Mouse (Mus musculus) kidney, postnatal 0 days (tissue): ENCODE results near the gene Eepd1. TPM values are rescaled to one million over a fixed set of nuclear protein-coding genes. Genes with fewer than 3 reads are reported as not detected.

Experiments
- ATAC-seq: fragments of 200-750 bp; cut with Nextera tagmentation; replicated peaks from 2 replicates; pipeline ENCODE4 v1.8.0; 2017; ENCODE audit warnings: low read depth, moderate number of reproducible peaks, moderate TSS enrichment, moderate library complexity; ENCODE audit not compliant: low FRiP score
- DNase-seq: peaks from one replicate; pipeline ENCODE4 v3.0.0-alpha.2; 2016; ENCODE audit warnings: low spot score
- H3K27ac ChIP-seq: fragments of 300-500 bp; sonication (generic); 2 replicates; pipeline ENCODE4 v1.5.1; 2014; ENCODE audit warnings: mild to moderate bottlenecking
- H3K27me3 ChIP-seq: fragments of 300-500 bp; sonication (generic); 2 replicates; pipeline ENCODE4 v1.6.1; 2014; ENCODE audit warnings: low read length, mixed read lengths; ENCODE audit not compliant: insufficient read depth
- H3K36me3 ChIP-seq: fragments of 300-500 bp; sonication (generic); 2 replicates; pipeline ENCODE4 v1.6.1; 2014; ENCODE audit warnings: low read length, mixed read lengths; ENCODE audit not compliant: insufficient read depth
- H3K4me1 ChIP-seq: fragments of 300-500 bp; sonication (generic); replicated peaks from 2 replicates; pipeline ENCODE4 v1.6.1; 2014; ENCODE audit warnings: antibody characterized with exemption, low read length, mixed read lengths; ENCODE audit not compliant: insufficient read depth
- H3K4me2 ChIP-seq: fragments of 300-500 bp; sonication (generic); 2 replicates; pipeline ENCODE4 v1.6.1; 2014; ENCODE audit warnings: mild to moderate bottlenecking, low read length, moderate library complexity, mixed read lengths
- H3K4me3 ChIP-seq: fragments of 300-500 bp; sonication (generic); replicated peaks from 2 replicates; pipeline ENCODE4 v1.5.1; 2014; ENCODE audit warnings: low read depth, low read length
- H3K9ac ChIP-seq: fragments of 300-500 bp; sonication (generic); 2 replicates; pipeline ENCODE4 v1.6.1; 2014; ENCODE audit warnings: low read depth, low read length
- H3K9me3 ChIP-seq: fragments of 300-500 bp; sonication (generic); replicated peaks from 2 replicates; pipeline ENCODE4 v1.6.1; 2016; ENCODE audit warnings: low read length, inconsistent platforms, mixed read lengths
- CTCF ChIP-seq: IDR thresholded peaks from 2 replicates; pipeline ENCODE4 v1.5.1; 2016; ENCODE audit warnings: antibody characterized with exemption, low read depth, mild to moderate bottlenecking, moderate library complexity
- WGBS: fragments of 180-500 bp; shearing (Covaris S2); extraction: QIAGEN DNeasy Blood & Tissue Kit; methylation state at CpG from one replicate; pipeline ENCODE4 v1.1.7; 2014; 5-methylcytosine and 5-hydroxymethylcytosine counted together
- polyA plus RNA-seq: library from polyadenylated mRNA; unstranded; fragments of >200 nt; fragmentation: Nextera tagmentation; extraction: Ambion mirVana; gene quantifications from 2 replicates; pipeline ENCODE4 v1.2.1, GENCODE M21; 2015

The Eepd1 gene
- polyA plus RNA-seq, 1 experiment from 2014 or later = 5.4 TPM

DNA sequence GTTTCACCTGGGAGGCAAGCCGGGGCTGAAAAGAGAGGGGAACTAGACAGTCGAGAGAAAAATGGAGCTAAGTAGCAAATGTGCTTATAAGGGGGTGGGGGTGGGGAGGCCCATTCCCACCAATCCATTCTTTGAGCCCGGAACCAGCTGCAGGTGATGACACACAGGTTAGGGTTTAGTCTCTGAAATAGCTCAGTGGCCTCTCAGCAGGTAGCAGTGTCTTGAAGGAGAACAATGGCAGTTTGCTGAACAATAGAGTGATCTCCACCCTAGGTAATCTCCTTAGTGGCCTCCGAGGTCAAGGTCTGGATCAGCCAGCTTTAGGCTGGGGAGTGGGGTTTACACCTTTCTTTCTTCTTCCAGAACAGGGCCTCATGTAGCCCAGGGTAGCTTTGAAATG is 82.5 kb downstream of the Eepd1 start:
- ATAC-seq = no peak
- no peak for TF ChIP-seq CTCF

DNA sequence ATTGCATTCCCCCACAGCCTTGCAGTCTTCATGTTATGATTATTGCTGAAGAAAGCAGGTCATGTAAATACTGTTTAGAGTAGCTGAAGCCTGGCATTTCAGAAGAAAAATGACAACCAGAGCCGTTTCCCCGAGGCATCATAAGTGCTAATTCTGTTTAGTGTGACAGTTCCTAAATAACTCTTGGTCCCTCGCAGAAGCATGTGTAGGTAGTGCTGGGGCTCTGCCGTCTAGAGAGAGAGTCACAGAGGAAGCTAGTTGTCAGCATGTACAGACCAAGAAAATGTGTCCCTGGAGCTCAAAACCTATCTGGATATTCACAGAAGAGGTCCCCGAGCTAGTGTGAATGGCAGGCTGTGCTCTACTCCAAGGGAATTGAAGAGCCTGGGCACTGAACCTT is 85.7 kb downstream of the Eepd1 start:
- no peak for ATAC-seq
- DNase-seq = no peak
- Histone ChIP-seq H3K4me2 (no peak overlapping the region), H3K4me3 (no peak overlapping the region), H3K4me1 (no peaks in the 10 kb centered on the region), H3K9me3 (no peaks in the 10 kb centered on the region), H3K27ac (no peak overlapping the region), H3K27me3 (no peaks in the 10 kb centered on the region), H3K36me3 (no peaks in the 10 kb centered on the region), H3K9ac (no peak overlapping the region)
- 62% methylated on average over 5 of the region's 5 CpGs for WGBS
- no peak for TF ChIP-seq CTCF

More for the DNA sequence above, 82.5 kb downstream of the Eepd1 start:
- Histone ChIP-seq H3K36me3 (no peaks in the 10 kb centered on the region), H3K4me1 (no peaks in the 10 kb centered on the region), H3K9ac (no peak overlapping the region), H3K27ac (no peak overlapping the region), H3K4me3 (no peak overlapping the region), H3K4me2 (no peak overlapping the region), H3K27me3 (no peaks in the 10 kb centered on the region), H3K9me3 (no peaks in the 10 kb centered on the region)
- 89% methylated on average over 4 of the region's 4 CpGs for WGBS
- DNase-seq = no peak

DNA sequence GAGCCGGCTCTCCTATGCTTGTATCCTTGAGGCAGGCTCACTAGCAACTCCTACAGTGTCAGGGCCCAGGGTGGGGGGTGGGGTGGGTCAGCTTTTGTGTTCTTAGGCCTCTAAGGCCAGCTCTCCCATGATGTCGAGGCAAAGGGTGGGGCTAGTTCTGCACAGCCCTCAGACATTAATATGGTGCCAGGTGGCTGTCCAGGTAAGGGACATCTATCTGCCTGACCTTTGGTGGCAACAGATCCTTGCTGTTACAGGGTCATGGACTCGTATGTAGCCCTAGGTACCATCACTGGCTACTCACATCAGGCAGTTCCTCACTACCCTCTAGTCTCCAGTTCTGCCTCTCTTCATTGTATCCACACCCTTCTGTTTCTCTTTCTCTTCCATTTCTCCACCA is 87.4 kb downstream of the Eepd1 start:
- H3K36me3 ChIP-seq = no peaks in the 10 kb centered on the region
- no peak overlapping the region for H3K9ac ChIP-seq
- TF ChIP-seq CTCF = no peak
- ATAC-seq (no peak), DNase-seq (no peak)
- no peaks in the 10 kb centered on the region for H3K4me1 ChIP-seq
- no peak overlapping the region for H3K4me2 ChIP-seq
- no peaks in the 10 kb centered on the region for H3K27me3 ChIP-seq
- 75% methylated on average over 3 of the region's 3 CpGs for WGBS
- H3K4me3 ChIP-seq = no peak overlapping the region
- no peak overlapping the region for H3K27ac ChIP-seq
- no peaks in the 10 kb centered on the region for H3K9me3 ChIP-seq

DNA sequence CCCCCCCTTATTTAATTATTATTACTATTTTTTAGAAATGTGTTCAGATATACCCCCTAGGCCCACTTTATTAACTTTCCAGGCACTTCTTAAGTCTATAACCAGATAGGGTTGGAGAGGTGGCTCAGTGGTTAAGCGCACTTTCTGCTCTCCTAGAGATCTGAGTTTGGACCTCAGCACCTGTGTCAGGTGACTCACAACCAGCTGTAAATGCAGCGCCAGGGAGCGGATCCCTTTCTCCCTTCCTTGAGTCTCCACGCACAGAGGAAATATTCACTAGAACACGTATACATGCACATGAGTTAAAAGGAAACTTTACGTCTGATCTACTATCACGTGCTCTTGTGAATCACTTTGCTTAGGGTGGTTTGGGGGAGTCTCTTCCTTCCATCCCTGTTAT is 88.7 kb downstream of the Eepd1 start:
- DNase-seq (no peak), ATAC-seq (no peak)
- no peaks in the 10 kb centered on the region for H3K36me3 ChIP-seq
- no peak overlapping the region for H3K4me2 ChIP-seq
- H3K27ac ChIP-seq = no peak overlapping the region
- WGBS = 95% methylated on average over 7 of the region's 7 CpGs
- H3K9me3 ChIP-seq = no peaks in the 10 kb centered on the region
- H3K9ac ChIP-seq = no peak overlapping the region
- H3K4me1 ChIP-seq = no peaks in the 10 kb centered on the region
- H3K4me3 ChIP-seq = no peak overlapping the region
- TF ChIP-seq CTCF = no peak
- H3K27me3 ChIP-seq = no peaks in the 10 kb centered on the region

DNA sequence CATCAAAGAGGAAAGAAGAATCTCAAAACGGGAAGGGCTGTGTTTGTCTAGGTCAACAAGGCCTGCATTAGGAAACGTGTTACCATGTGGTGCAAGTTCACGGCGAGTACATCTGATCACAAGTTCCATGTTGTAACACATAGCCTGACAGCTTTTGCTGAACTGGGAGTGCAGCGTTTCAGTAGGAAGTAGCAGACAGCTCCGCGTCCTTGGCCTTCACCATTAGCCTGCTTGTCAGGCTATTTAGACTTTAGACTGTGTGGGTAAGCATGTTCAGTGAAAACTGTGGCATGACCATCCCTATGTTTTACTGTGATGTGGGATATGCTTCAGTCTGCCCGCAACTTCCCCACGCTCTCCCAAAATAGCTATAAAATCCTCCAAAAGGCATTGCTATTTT is 89.1 kb downstream of the Eepd1 start:
- Histone ChIP-seq H3K4me2 (no peak overlapping the region), H3K27ac (no peak overlapping the region), H3K4me1 (no peaks in the 10 kb centered on the region), H3K4me3 (no peak overlapping the region), H3K36me3 (no peaks in the 10 kb centered on the region), H3K27me3 (no peaks in the 10 kb centered on the region), H3K9ac (no peak overlapping the region), H3K9me3 (no peaks in the 10 kb centered on the region)
- ATAC-seq (no peak), DNase-seq (no peak)
- no peak for TF ChIP-seq CTCF
- 77% methylated on average over 9 of the region's 9 CpGs for WGBS

DNA sequence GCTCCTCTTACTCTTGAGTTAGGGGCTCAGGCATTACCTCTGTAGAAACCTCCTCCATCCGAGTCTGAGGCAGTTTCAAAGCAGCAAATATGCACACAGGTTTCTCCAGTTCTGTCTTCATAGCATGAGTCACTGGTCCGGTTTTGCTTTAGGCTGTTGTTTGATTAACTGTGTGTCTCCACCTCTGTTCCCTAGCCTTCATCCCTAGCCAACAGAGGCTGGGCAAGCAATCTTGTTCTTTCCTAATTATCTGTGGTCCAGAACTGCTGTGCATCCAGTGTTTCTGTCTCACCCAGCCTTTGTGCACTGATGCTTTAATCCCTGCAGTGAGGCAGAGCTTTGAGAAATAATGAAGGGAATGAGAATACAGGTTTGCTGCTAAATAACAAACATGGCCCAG is 90.0 kb downstream of the Eepd1 start:
- H3K9ac ChIP-seq = no peak overlapping the region
- 43% methylated on average over 2 of the region's 2 CpGs for WGBS
- no peak overlapping the region for H3K4me3 ChIP-seq
- no peak for TF ChIP-seq CTCF
- no peaks in the 10 kb centered on the region for H3K4me1 ChIP-seq
- ATAC-seq (no peak), DNase-seq (peak; percentile 4)
- H3K4me2 ChIP-seq = no peak overlapping the region
- H3K36me3 ChIP-seq = no peaks in the 10 kb centered on the region
- no peak overlapping the region for H3K27ac ChIP-seq
- no peaks in the 10 kb centered on the region for H3K9me3 ChIP-seq
- no peaks in the 10 kb centered on the region for H3K27me3 ChIP-seq

DNA sequence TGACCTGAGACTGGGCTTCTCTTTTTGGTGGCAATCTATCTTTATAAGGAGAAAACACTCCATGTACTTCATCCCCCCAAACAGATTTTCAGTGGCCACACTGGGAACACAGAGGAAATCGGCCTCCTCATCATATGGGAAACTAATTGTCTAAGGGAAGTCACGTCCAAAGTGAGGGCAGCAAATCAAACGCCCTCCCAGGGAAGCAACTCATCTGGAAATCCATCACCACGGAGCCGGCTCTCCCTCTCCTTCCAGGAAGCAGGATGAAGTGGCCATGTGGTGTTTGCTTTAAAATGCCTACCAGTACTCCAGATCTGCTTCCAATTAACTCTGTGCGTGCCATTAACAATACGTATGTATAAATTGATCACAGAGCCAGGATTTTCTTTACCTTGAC is 92.4 kb downstream of the Eepd1 start:
- ATAC-seq = no peak

More for the DNA sequence above, 92.4 kb downstream of the Eepd1 start:
- peak; percentile 3 for DNase-seq
- Histone ChIP-seq H3K9ac (no peak overlapping the region), H3K27me3 (no peaks in the 10 kb centered on the region), H3K27ac (no peak overlapping the region), H3K4me1 (no peaks in the 10 kb centered on the region), H3K4me2 (no peak overlapping the region), H3K4me3 (no peak overlapping the region), H3K36me3 (no peaks in the 10 kb centered on the region), H3K9me3 (no peaks in the 10 kb centered on the region)
- WGBS = 25% methylated on average over 7 of the region's 7 CpGs
- TF ChIP-seq CTCF = no peak
